Mouse (Mus musculus): Measurements from ENCODE around the gene Fam213b. TPM values are rescaled to one million over a fixed set of nuclear protein-coding genes. Genes with fewer than 3 reads are reported as not detected.

Fam213b gene
- polyA plus RNA-seq, 1 experiment, result 38.2 TPM

GRCm38 (mm10) chr4:154854676-154855345 is 44.1 kb downstream of the Fam213b start:
- Histone ChIP-seq H3K4me3 (ENCODE audit: insufficient read depth, low read length) (no peak overlapping the region), H3K27ac (ENCODE audit: insufficient read depth, low read depth, low read length) (no peak overlapping the region), H3K4me1 (ENCODE audit: control insufficient read depth, insufficient read depth, low read length) (no peaks in the 10 kb centered on the region)
- TF ChIP-seq POLR2A (IDR thresholded peaks at IDR 0.05; ENCODE audit: borderline replicate concordance, low read depth, low read length) (no peak), CTCF (IDR thresholded peaks at IDR 0.05; ENCODE audit: low read depth, low read length) (no peak)

GRCm38 (mm10) chr4:154853881-154854280 is 45.1 kb downstream of the Fam213b start:
- no peak overlapping the region for H3K27ac ChIP-seq (ENCODE audit: insufficient read depth, low read depth, low read length)
- H3K4me3 ChIP-seq (ENCODE audit: insufficient read depth, low read length), result no peak overlapping the region
- H3K4me1 ChIP-seq (ENCODE audit: control insufficient read depth, insufficient read depth, low read length), result no peaks in the 10 kb centered on the region
- TF ChIP-seq POLR2A (IDR thresholded peaks at IDR 0.05; ENCODE audit: borderline replicate concordance, low read depth, low read length), result no peak
- TF ChIP-seq CTCF (IDR thresholded peaks at IDR 0.05; ENCODE audit: low read depth, low read length), result no peak

GRCm38 (mm10) chr4:154852696-154853095 is 46.2 kb downstream of the Fam213b start:
- no peak overlapping the region for H3K4me3 ChIP-seq (ENCODE audit: insufficient read depth, low read length)
- TF ChIP-seq CTCF (IDR thresholded peaks at IDR 0.05; ENCODE audit: low read depth, low read length), result no peak
- no peak for TF ChIP-seq POLR2A (IDR thresholded peaks at IDR 0.05; ENCODE audit: borderline replicate concordance, low read depth, low read length)

More at GRCm38 (mm10) chr4:154852696-154853095, 46.2 kb downstream of the Fam213b start:
- H3K27ac ChIP-seq (ENCODE audit: insufficient read depth, low read depth, low read length), result no peak overlapping the region
- H3K4me1 ChIP-seq (ENCODE audit: control insufficient read depth, insufficient read depth, low read length), result no peaks in the 10 kb centered on the region

Other genes starting within 250 kb of the Fam213b start
- not detected in 2 replicates for gene Actrt2, start 231.3 kb downstream of the Fam213b start, polyA plus RNA-seq (2012; ENCODE audit: insufficient read depth, insufficient read length, missing spikeins)
- gene Ttc34, start 61.7 kb downstream of the Fam213b start, polyA plus RNA-seq (2012; ENCODE audit: insufficient read depth, insufficient read length, missing spikeins), result not detected in 2 replicates
- gene Mmel1, start 29.6 kb downstream of the Fam213b start, polyA plus RNA-seq (2012; ENCODE audit: insufficient read depth, insufficient read length, missing spikeins), result not detected in 2 replicates
- gene Tnfrsf14, start 29.4 kb upstream of the Fam213b start, polyA plus RNA-seq (2012; ENCODE audit: insufficient read depth, insufficient read length, missing spikeins), result 117 and 135 TPM in 2 replicates
- gene Hes5, start 61.8 kb upstream of the Fam213b start, polyA plus RNA-seq (2012; ENCODE audit: insufficient read depth, insufficient read length, missing spikeins), result not detected in 2 replicates
- gene Pank4, start 65.0 kb upstream of the Fam213b start, polyA plus RNA-seq (2012; ENCODE audit: insufficient read depth, insufficient read length, missing spikeins), result 20.2 and 24.1 TPM in 2 replicates
- not detected in 2 replicates for gene Plch2, start 157.6 kb upstream of the Fam213b start, polyA plus RNA-seq (2012; ENCODE audit: insufficient read depth, insufficient read length, missing spikeins)
- gene Pex10, start 167.9 kb upstream of the Fam213b start, polyA plus RNA-seq (2012; ENCODE audit: insufficient read depth, insufficient read length, missing spikeins), result 6.1 and 6.5 TPM in 2 replicates
- gene Rer1, start 187.2 kb upstream of the Fam213b start, polyA plus RNA-seq (2012; ENCODE audit: insufficient read depth, insufficient read length, missing spikeins), result 95.7 and 97.9 TPM in 2 replicates
- gene Morn1, start 187.4 kb upstream of the Fam213b start, polyA plus RNA-seq (2012; ENCODE audit: insufficient read depth, insufficient read length, missing spikeins), result 2.5 and 4.5 TPM in 2 replicates